ENCODE assay signal across 12 mouse cellular contexts in the genomic region with DNA sequence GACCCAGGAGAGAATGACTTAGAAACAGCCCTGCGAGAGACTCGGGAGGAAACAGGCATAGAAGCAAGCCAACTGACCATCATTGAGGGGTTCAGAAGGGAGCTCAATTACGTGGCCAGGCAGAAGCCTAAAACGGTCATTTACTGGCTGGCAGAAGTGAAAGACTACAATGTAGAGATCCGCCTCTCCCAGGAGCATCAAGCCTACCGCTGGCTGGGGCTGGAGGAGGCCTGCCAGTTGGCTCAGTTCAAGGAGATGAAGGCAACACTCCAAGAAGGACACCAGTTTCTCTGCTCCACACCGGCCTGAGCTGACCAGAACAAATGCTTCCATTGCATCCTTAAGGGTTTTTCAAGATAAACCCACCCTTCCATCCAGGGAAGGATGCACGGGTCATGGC. TPM values are rescaled to one million over a fixed set of nuclear protein-coding genes. Genes with fewer than 3 reads are reported as not detected.
DNase-seq lines count a peak whose midpoint lies in the region; ATAC-seq and TF ChIP-seq lines count a peak whose summit lies in the region.
"Had no signal": no experiment of that assay in that cellular context is flagged by ENCODE, and none has a peak within 500 bp of the region (broad histone marks: within the 10 kb centered on the region; RNA-seq: fewer than 3 reads in every experiment).

No protein-coding gene starts in this region.

- 57% methylated on average over 8 of the region's 8 CpGs for WGBS in hindbrain, postnatal 0 days
- 83% methylated on average over 8 of the region's 8 CpGs for WGBS in hindbrain, embryonic 12.5 days
- 64% methylated on average over 8 of the region's 8 CpGs for WGBS in lung, postnatal 0 days

- no peak for TF ChIP-seq EP300 in lung, postnatal 0 days (IDR thresholded peaks at IDR 0.05)

- peak; percentile 59 for DNase-seq in hindbrain, postnatal 0 days (ENCODE audit: low spot score)
- DNase-seq in adrenal gland, postnatal 25 days = peak; percentile 36
- peak; percentile 75 to 77 for DNase-seq in gastrocnemius, adult 8-10 months (ENCODE audit: low spot score in 2 of 2)
- DNase-seq in lung, postnatal 0 days (ENCODE audit: low spot score) = peak; percentile 37
- no peak for DNase-seq in spleen, postnatal 36 days (ENCODE audit: low spot score in 2 of 2)
- no peak for DNase-seq in layer of hippocampus, adult 9-11 months
- DNase-seq: thymus, postnatal 4 days had no signal

- H3K4me2 ChIP-seq in hindbrain, postnatal 0 days (ENCODE audit: low read depth, low read length) = no peak overlapping the region
- no peak overlapping the region for H3K4me2 ChIP-seq in hindbrain, embryonic 12.5 days (replicated peaks)
- no peak overlapping the region for H3K4me2 ChIP-seq in lung, postnatal 0 days (replicated peaks; ENCODE audit: low read depth, low read length)

- H3K9me3 ChIP-seq in hindbrain, postnatal 0 days (ENCODE audit: low read length) = no peaks in the 10 kb centered on the region
- no peaks in the 10 kb centered on the region for H3K9me3 ChIP-seq in hindbrain, embryonic 12.5 days (replicated peaks)
- no peaks in the 10 kb centered on the region for H3K9me3 ChIP-seq in lung, postnatal 0 days (ENCODE audit: low read length)
- H3K9me3 ChIP-seq: hindbrain, embryonic 10.5 days; megakaryocyte, embryonic 14.5 days had no signal

- TF ChIP-seq CTCF in hindbrain, postnatal 0 days (IDR thresholded peaks at IDR 0.05; ENCODE audit: low read depth) = no peak
- TF ChIP-seq CTCF in lung, postnatal 0 days (IDR thresholded peaks at IDR 0.05) = no peak

- peak overlapping the region; percentile 69 for H3K27ac ChIP-seq in hindbrain, postnatal 0 days
- H3K27ac ChIP-seq in hindbrain, embryonic 12.5 days = no peak overlapping the region
- H3K27ac ChIP-seq in lung, postnatal 0 days (ENCODE audit: low read length) = peak overlapping the region; percentile 48
- H3K27ac ChIP-seq: hindbrain, embryonic 10.5 days had no signal

- 0 out of 2 replicates have a peak, but pooled peaks cover 6% of the 10 kb centered on the region for H3K36me3 ChIP-seq in hindbrain, postnatal 0 days (ENCODE audit: insufficient read depth, low read length)
- H3K36me3 ChIP-seq in hindbrain, embryonic 12.5 days = peaks cover 20% of the 10 kb centered on the region; the same call in 1 of the 2 replicates
- no peaks in the 10 kb centered on the region for H3K36me3 ChIP-seq in lung, postnatal 0 days (ENCODE audit: insufficient read depth, low read length)

- ATAC-seq in hindbrain, postnatal 0 days = peak; percentile 79; the same call in 1 of the 2 replicates
- ATAC-seq in hindbrain, embryonic 12.5 days (ENCODE audit: low FRiP score) = no peak
- ATAC-seq in lung, postnatal 0 days = peak; percentile 20; the same call in 1 of the 2 replicates

- H3K4me3 ChIP-seq in hindbrain, postnatal 0 days (ENCODE audit: low read length) = no peak overlapping the region
- no peak overlapping the region for H3K4me3 ChIP-seq in hindbrain, embryonic 12.5 days
- no peak overlapping the region for H3K4me3 ChIP-seq in lung, postnatal 0 days (ENCODE audit: low read depth, low read length)
- H3K4me3 ChIP-seq: erythroblast, embryonic 14.5 days; hindbrain, embryonic 10.5 days; megakaryocyte, embryonic 14.5 days had no signal

- no peaks in the 10 kb centered on the region for H3K27me3 ChIP-seq in hindbrain, postnatal 0 days (ENCODE audit: insufficient read depth, low read length)
- no peaks in the 10 kb centered on the region for H3K27me3 ChIP-seq in hindbrain, embryonic 12.5 days
- no peaks in the 10 kb centered on the region for H3K27me3 ChIP-seq in lung, postnatal 0 days (replicated peaks; ENCODE audit: insufficient read depth, low read length)
- H3K27me3 ChIP-seq: megakaryocyte, embryonic 14.5 days had no signal

- H3K4me1 ChIP-seq in hindbrain, postnatal 0 days (ENCODE audit: insufficient read depth, low read length) = no peaks in the 10 kb centered on the region; the same call in 1 of the 2 replicates
- no peaks in the 10 kb centered on the region for H3K4me1 ChIP-seq in hindbrain, embryonic 12.5 days
- no peaks in the 10 kb centered on the region for H3K4me1 ChIP-seq in lung, postnatal 0 days (ENCODE audit: insufficient read depth, low read depth, low read length)
- H3K4me1 ChIP-seq: megakaryocyte, embryonic 14.5 days had no signal

- no peak overlapping the region for H3K9ac ChIP-seq in hindbrain, postnatal 0 days (replicated peaks; ENCODE audit: low read length)
- no peak overlapping the region for H3K9ac ChIP-seq in hindbrain, embryonic 12.5 days
- H3K9ac ChIP-seq in lung, postnatal 0 days (replicated peaks; ENCODE audit: low read depth) = no peak overlapping the region

RNA-seq across cellular contexts. Expression of a gene that starts 15.3 kb away (rescaled TPM):
- total RNA-seq in hindbrain, postnatal 0 days (2014; rRNA removed) = 29.2 and 40.7 TPM in 2 replicates
- 68.6 and 71.6 TPM in 2 replicates for polyA plus RNA-seq in hindbrain, postnatal 0 days (2015; fragmentation: Nextera tagmentation; extraction: Ambion mirVana)
- polyA plus RNA-seq in hindbrain, embryonic 12.5 days (2016; fragmentation: Nextera tagmentation; extraction: Ambion mirVana) = 56.9 and 59.5 TPM in 2 replicates
- total RNA-seq in adrenal gland, postnatal 25 days (2021) = 27.3 and 38.0 TPM in 2 replicates
- 10 to 100 TPM; 23.9 to 32.6 (median 27.9) TPM for total RNA-seq in gastrocnemius, adult 8-10 months (2022)
- polyA plus RNA-seq in lung, postnatal 0 days (2015; fragmentation: Nextera tagmentation; extraction: Ambion mirVana) = 23.7 and 28.5 TPM in 2 replicates

RNA-seq across cellular contexts. Expression of a gene that starts 15.6 kb away (rescaled TPM):
- 4.2 and 4.8 TPM in 2 replicates for total RNA-seq in hindbrain, postnatal 0 days (2014; rRNA removed)
- 2.3 and 2.7 TPM in 2 replicates for polyA plus RNA-seq in hindbrain, postnatal 0 days (2015; fragmentation: Nextera tagmentation; extraction: Ambion mirVana)
- polyA plus RNA-seq in hindbrain, embryonic 12.5 days (2016; fragmentation: Nextera tagmentation; extraction: Ambion mirVana) = 9.5 and 9.6 TPM in 2 replicates
- 2.7 TPM in 2 replicates for total RNA-seq in adrenal gland, postnatal 25 days (2021)
- under 1 TPM; 0.12 to 0.36 (median 0.15) TPM for total RNA-seq in gastrocnemius, adult 8-10 months (2022)
- polyA plus RNA-seq in lung, postnatal 0 days (2015; fragmentation: Nextera tagmentation; extraction: Ambion mirVana) = 1.1 and 1.3 TPM in 2 replicates

RNA-seq across cellular contexts. Expression of a gene that starts 22.6 kb away (rescaled TPM):
- 62.4 and 69.9 TPM in 2 replicates for total RNA-seq in hindbrain, postnatal 0 days (2014; rRNA removed)
- 22.0 and 22.9 TPM in 2 replicates for polyA plus RNA-seq in hindbrain, postnatal 0 days (2015; fragmentation: Nextera tagmentation; extraction: Ambion mirVana)
- 10.1 and 11.9 TPM in 2 replicates for polyA plus RNA-seq in hindbrain, embryonic 12.5 days (2016; fragmentation: Nextera tagmentation; extraction: Ambion mirVana)
- total RNA-seq in adrenal gland, postnatal 25 days (2021) = 15.4 and 17.4 TPM in 2 replicates
- total RNA-seq in gastrocnemius, adult 8-10 months (2022) = 100 to 1,000 TPM in 1 of 4 experiments, 10 to 100 TPM in 3; 65.9 to 101 (median 86.2) TPM
- 5.0 and 5.5 TPM in 2 replicates for polyA plus RNA-seq in lung, postnatal 0 days (2015; fragmentation: Nextera tagmentation; extraction: Ambion mirVana)
- polyA plus RNA-seq: erythroblast, embryonic 14.5 days had no signal

RNA-seq across cellular contexts. Expression of a gene that starts 36.9 kb away (rescaled TPM):
- total RNA-seq in hindbrain, postnatal 0 days (2014; rRNA removed) = 2.3 and 9.9 TPM in 2 replicates
- 19.9 and 21.4 TPM in 2 replicates for polyA plus RNA-seq in hindbrain, postnatal 0 days (2015; fragmentation: Nextera tagmentation; extraction: Ambion mirVana)
- polyA plus RNA-seq in hindbrain, embryonic 12.5 days (2016; fragmentation: Nextera tagmentation; extraction: Ambion mirVana) = 11.3 and 12.9 TPM in 2 replicates
- total RNA-seq in adrenal gland, postnatal 25 days (2021) = 0.82 TPM in 1 of 2 replicates, not detected in the other
- not detected for total RNA-seq in gastrocnemius, adult 8-10 months (2022)
- 37.3 and 41.4 TPM in 2 replicates for polyA plus RNA-seq in lung, postnatal 0 days (2015; fragmentation: Nextera tagmentation; extraction: Ambion mirVana)
- total RNA-seq: MEL had no signal
- polyA plus RNA-seq: erythroblast, embryonic 14.5 days had no signal

Comparison
In these comparisons a context has a peak if more than half of its experiments do, and no peak if none do; other contexts are left out.
1. DNase-seq: peak in hindbrain, postnatal 0 days (single experiment), adrenal gland, postnatal 25 days (single experiment), gastrocnemius, adult 8-10 months (2 of 2) and lung, postnatal 0 days (single experiment); none in spleen, postnatal 36 days (0 of 2) and layer of hippocampus, adult 9-11 months (single experiment).